Mouse (Mus musculus): ENCODE data around the gene Gm21981.
A peak's percentile ranks its signal among the peaks of the same experiment; 100 is the strongest.
"Not testable (repeated sequence)": the region's sequence is repeated elsewhere in the genome, so short reads cannot be mapped to it uniquely, and the experiment has no call there.

Gm21981 gene

DNA sequence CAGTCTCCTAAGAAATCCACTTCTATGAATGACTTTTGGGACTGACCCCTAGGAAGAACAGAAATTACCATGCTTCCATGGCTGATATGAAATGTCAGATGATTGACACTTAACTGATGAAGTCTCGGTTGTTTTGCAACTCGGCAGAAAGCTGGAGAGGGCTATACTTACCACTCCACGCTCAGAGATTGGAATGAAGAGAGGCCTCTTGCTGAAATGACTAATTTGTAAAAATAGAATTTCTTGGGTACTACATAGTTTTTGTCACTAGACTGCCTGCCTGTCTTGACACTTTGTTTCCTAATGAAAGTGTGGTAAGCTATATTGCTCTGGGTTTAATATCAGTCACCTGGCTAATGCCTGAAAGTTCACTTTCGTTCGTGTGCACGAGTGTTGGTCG lies 29.8 kb downstream of the Gm21981 start:
- DNase-seq (ENCODE audit: low spot score) = no peak

DNA sequence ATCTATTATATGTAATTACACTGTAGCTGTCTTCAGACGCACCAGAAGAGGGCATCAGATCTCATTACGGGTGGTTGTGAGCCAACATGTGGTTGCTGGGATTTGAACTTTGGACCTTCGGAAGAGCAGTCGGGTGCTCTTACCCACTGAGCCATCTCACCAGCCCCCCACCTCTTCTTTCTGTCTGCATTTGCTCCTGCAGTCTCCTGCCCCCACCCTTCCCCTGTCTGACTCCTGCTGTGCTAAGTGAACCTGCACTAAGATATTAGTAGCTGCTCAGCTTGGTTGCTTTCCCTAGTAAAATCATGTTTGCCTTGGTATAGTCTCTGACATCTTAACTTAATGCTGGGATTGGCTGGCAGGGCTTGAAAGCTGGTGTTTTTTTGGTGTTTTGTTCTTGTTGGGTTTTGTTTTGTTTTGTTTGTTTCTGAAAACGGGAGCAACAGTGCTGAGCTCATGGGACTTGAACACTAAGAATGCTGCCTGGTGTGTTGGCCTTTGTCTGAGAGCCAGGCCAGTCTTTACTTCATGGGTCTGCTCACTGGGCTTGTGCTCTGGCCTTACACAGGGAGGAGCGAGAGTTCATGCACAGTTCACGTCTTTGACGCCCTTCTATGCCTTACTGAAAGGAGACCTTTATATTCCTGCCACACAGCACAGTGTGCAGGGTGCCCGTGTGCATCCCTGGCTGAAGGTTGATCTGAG lies 31.1 kb downstream of the Gm21981 start:
- DNase-seq (ENCODE audit: low spot score) = peak; percentile 57

DNA sequence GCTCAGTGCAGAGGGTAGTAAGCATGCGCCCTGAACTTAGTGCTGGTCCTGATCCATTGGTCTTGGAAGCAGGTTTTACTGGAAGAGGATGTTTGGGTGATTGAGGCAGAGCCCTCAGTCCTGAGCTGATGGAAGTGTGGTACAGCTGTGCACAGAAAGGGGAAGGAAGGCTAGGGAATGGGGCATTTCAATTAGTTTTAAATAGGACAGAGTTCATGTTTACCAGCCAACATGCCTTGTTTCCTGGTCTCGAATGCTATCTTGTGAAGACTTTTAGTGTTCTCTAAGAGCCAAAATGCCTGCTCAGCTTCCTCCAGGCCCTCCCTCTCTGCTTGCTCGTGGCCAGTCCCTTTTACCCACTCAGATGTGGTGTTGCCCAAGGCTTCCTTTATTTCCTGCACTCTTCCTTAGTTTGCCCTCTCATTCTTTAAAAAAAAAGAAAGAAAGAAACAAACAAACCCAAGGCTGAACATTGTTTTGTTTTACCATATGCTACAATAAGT lies 35.5 kb downstream of the Gm21981 start:
- peak; percentile 84 for DNase-seq (ENCODE audit: low spot score)

DNA sequence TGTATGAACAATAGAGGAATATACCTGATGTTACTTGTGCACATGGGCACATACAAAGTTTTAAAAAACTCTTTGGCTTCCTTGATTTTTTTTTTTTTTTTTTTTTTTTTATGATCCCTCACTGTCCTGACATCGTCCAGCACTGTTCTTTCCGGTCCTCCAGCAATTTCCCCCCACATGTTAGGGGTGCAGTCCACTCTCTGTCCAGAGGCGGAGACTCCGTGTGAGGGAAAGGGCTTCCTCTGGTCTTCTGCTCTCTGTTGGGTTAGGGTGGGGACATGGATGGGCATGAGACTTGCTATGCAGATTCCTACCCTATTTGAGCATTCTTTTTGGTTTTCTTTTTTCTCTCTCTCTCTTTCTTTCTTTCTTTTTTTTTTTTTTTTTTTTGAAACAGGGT lies 36.4 kb downstream of the Gm21981 start:
- no peak for DNase-seq (ENCODE audit: low spot score)

DNA sequence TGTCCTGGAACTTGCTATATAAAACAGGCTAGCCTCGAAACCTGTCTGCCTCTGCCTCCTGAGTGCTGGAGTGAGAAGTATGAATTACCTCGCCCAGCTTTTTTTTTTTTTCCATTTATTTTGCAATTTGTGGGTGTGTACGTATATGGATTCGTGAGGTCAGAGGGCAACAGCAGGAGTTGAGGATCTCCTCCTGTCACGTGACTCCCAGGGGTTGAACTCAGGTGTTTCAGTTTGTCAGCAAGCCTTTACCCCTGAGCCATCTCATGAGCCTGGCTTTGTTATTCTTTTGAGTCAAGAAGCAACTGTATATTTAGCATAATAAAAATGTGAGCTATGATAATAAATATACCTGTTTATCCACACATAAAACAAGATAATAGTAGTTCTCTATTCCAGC lies 38.6 kb downstream of the Gm21981 start:
- DNase-seq (ENCODE audit: low spot score) = no peak

DNA sequence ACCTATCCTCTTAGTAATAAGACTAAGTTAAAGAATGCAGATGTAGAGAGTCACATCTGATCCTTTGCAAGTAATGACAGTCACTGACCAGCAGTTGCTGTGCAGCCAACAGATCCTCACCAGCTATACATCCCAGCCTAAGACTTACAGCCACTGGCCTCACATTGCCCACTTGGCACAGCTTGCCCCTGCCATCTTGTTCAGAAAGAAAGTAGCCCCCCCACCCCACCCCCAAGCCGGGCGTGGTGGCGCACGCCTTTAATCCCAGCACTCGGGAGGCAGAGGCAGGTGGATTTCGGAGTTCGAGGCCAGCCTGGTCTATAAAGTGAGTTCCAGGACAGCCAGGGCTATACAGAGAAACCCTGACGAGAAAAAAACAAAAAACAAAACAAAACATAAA lies 39.9 kb downstream of the Gm21981 start:
- DNase-seq (ENCODE audit: low spot score) = not testable (repeated sequence)

DNA sequence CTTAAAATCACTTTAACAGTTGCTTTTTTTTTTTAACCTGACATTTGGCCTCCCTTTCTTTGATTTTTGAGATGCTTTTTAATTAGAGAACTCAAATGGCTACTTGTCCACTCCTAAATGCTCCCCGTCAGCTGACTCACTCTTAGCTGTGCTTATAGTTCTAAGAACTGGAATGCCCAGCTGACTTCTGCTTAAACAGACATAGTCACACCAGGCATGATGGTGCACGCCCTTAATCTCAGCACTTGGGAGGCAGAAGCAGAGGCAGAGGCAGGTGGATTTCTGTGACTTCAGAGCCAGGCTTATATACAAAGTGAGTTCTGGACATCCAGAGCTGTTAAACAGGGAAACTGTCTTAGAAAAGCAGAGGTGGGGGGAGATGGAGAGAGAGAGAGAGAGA lies 42.3 kb downstream of the Gm21981 start:
- no peak for DNase-seq (ENCODE audit: low spot score)

DNA sequence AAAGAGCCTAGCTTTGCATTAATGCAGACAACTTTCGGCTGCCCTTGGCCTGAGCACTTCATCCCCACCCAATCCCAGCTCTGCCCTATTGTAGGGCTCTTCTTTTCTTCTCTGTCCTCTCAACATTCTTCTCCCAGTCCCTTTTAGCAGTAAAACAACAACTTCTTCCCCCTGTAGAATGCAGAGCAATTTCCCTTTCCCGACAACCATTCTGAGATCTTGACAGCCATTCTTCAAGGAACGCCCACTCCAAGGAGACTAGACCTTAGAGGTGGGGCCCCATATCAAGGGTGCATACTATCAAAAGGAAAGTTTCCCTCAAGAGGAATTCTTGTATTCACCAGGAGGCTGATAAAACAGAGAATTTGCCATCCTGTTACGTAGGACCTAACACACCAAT lies 45.3 kb downstream of the Gm21981 start:
- DNase-seq (ENCODE audit: low spot score) = no peak

DNA sequence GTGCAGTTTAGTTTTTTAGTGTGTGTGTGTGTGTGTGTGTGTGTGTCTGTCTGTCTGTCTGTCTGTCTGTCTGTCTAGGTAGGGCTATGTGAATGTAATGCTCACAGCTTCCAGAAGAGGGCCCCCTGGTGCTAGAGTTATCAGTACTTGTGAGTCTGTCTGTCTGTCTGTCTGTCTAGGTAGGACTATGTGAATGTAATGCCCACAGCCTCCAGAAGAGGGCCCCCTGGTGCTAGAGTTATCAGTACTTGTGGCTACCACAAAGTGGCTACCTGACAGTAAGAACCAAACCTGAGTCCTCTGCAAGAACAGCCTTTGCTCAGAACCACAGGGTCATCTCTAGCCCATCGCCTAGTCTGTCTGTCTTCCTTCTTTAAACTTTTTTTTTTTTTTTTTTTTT lies 47.6 kb downstream of the Gm21981 start:
- DNase-seq (ENCODE audit: low spot score) = peak; percentile 74

DNA sequence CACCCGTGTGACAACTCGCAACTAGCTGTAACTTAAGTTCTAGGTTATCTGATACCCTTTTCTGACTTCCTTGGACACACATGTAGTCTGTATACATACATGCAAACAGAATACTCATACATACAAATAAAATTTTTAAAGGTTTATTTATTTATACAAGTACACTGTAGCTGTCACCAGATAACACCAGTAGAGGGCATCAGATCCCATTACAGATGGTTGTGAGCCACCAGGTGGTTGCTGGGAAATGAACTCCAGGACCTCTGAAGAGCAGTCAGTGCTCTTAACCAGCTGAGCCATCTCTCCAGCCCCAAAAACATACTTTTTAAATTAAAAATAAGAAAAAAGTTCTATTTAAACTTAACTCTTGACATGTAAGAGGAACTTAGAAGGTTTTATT lies 51.3 kb downstream of the Gm21981 start:
- DNase-seq (ENCODE audit: low spot score) = no peak

Data from adipocyte (in vitro differentiated cells).